20 mouse cellular contexts compared by ENCODE assay signal in the genomic region with DNA sequence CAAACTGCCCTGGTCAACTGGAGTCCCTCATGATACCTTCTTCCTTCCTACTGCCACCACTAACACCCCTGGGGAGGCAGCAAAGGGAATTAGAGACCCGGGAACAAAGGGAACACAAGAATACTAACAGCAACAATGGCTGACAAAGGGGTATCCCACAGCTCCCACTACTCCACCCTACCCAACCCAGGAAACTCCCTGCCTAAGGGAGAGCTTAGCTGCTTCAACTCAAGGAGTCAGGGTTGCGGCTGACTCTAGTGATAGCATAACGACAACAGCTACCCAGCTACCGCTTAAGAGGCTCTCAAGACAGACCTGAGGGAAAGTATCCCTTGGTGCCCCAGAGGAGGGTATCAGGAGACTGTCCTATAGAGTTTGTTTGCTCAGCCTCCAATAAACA. TPM values are rescaled to one million over a fixed set of nuclear protein-coding genes. Genes with fewer than 3 reads are reported as not detected.
A peak's percentile ranks its signal among the peaks of the same experiment; 100 is the strongest.
DNase-seq lines count a peak whose midpoint lies in the region; ATAC-seq and TF ChIP-seq lines count a peak whose summit lies in the region.
"Had no signal": no experiment of that assay in that cellular context is flagged by ENCODE, and none has a peak within 500 bp of the region (broad histone marks: within the 10 kb centered on the region; RNA-seq: fewer than 3 reads in every experiment).

No protein-coding gene starts in this region.

- TF ChIP-seq EP300 in liver, embryonic 14.5 days (IDR thresholded peaks at IDR 0.05; ENCODE audit: low read depth): no peak

- no peaks in the 10 kb centered on the region; the same call in 1 of the 2 replicates for H3K27me3 ChIP-seq in intestine, embryonic 15.5 days (replicated peaks)
- no peaks in the 10 kb centered on the region for H3K27me3 ChIP-seq in liver, embryonic 14.5 days (ENCODE audit: control insufficient read depth, insufficient read depth, low read length)
- H3K27me3 ChIP-seq: hindbrain, embryonic 15.5 days; Patski had no signal

- no peak overlapping the region for H3K27ac ChIP-seq in intestine, embryonic 15.5 days
- peak overlapping the region; percentile 53 for H3K27ac ChIP-seq in liver, embryonic 14.5 days
- H3K27ac ChIP-seq: hindbrain, embryonic 15.5 days had no signal

- H3K4me3 ChIP-seq in intestine, embryonic 15.5 days (replicated peaks): no peak overlapping the region
- 0 out of 4 replicates have a peak overlapping the region, but pooled peaks of 1 of the 2 experiments have one; percentile 8 for H3K4me3 ChIP-seq in liver, embryonic 14.5 days (ENCODE audit: insufficient read depth in 1 of 2, low read depth in 2 of 2, low read length in 2 of 2)
- H3K4me3 ChIP-seq: hindbrain, embryonic 15.5 days had no signal

- H3K9me3 ChIP-seq in intestine, embryonic 15.5 days: no peaks in the 10 kb centered on the region
- no peaks in the 10 kb centered on the region for H3K9me3 ChIP-seq in liver, embryonic 14.5 days (ENCODE audit: control insufficient read depth, low read length)
- H3K9me3 ChIP-seq: hindbrain, embryonic 15.5 days had no signal

- no peak for ATAC-seq in intestine, embryonic 15.5 days
- peak; percentile 52 for ATAC-seq in liver, embryonic 14.5 days (ENCODE audit: insufficient read depth)
- ATAC-seq: forebrain, postnatal 0 days; lung, postnatal 0 days; Patski had no signal

- no peak overlapping the region for H3K9ac ChIP-seq in intestine, embryonic 15.5 days
- peak overlapping the region; percentile 32 for H3K9ac ChIP-seq in liver, embryonic 14.5 days (replicated peaks)
- H3K9ac ChIP-seq: forebrain, postnatal 0 days; hindbrain, embryonic 15.5 days had no signal

- no peaks in the 10 kb centered on the region for H3K36me3 ChIP-seq in intestine, embryonic 15.5 days
- no peaks in the 10 kb centered on the region for H3K36me3 ChIP-seq in liver, embryonic 14.5 days (replicated peaks; ENCODE audit: control insufficient read depth, insufficient read depth, low read depth)
- H3K36me3 ChIP-seq: hindbrain, embryonic 15.5 days had no signal

- DNase-seq in ES-CJ7 (ENCODE audit: low read depth, low spot score) (peak; percentile 67), R1 (ENCODE audit: low read depth, low spot score) (peak; percentile 78)
- peak in 2 of 3 experiments; percentile 35 to 37 for DNase-seq in liver, embryonic 14.5 days (ENCODE audit: low read depth in 3 of 3, low spot score in 3 of 3)
- no peak for DNase-seq in testis, postnatal 10 days (ENCODE audit: low spot score)
- DNase-seq in adrenal gland, postnatal 10 days: no peak
- no peak for DNase-seq in cerebellum, postnatal 14 days
- no peak for DNase-seq in layer of hippocampus, postnatal 10 days (ENCODE audit: low spot score in 2 of 2)
- DNase-seq: cerebellum, adult 18-20 months; forebrain, postnatal 0 days; gastrocnemius, postnatal 10 days; heart, adult 18-20 months; heart, postnatal 10 days; kidney, adult 2 months; kidney, postnatal 36 days; right cerebral cortex, postnatal 14 days; thymus, postnatal 4 days had no signal

- peak overlapping the region; percentile 27; the same call in 1 of the 2 replicates for H3K4me2 ChIP-seq in intestine, embryonic 15.5 days (replicated peaks)
- peak overlapping the region; percentile 56 for H3K4me2 ChIP-seq in liver, embryonic 14.5 days (ENCODE audit: low read depth)
- H3K4me2 ChIP-seq: hindbrain, embryonic 15.5 days had no signal

- H3K4me1 ChIP-seq in intestine, embryonic 15.5 days (replicated peaks): 0 out of 2 replicates have a peak, but pooled peaks cover 3% of the 10 kb centered on the region
- H3K4me1 ChIP-seq in liver, embryonic 14.5 days (replicated peaks; ENCODE audit: control insufficient read depth in 2 of 2, insufficient read depth in 2 of 2, low read length in 1 of 2): peaks cover 37 to 52% of the 10 kb centered on the region in 2 experiments
- H3K4me1 ChIP-seq: hindbrain, embryonic 15.5 days had no signal

- no peak for TF ChIP-seq CTCF in liver, embryonic 14.5 days (IDR thresholded peaks at IDR 0.05; ENCODE audit: low read depth)

- 60% methylated on average over 4 of the region's 4 CpGs for WGBS in intestine, embryonic 15.5 days
- 9% methylated on average over 4 of the region's 4 CpGs for WGBS in liver, embryonic 14.5 days (ENCODE audit: insufficient replicate concordance)

RNA-seq across cellular contexts. Expression of gene Agpat3, which starts 15.3 kb away (rescaled TPM):
- polyA plus RNA-seq in intestine, embryonic 15.5 days (2015; fragmentation: Nextera tagmentation; extraction: Ambion mirVana): 58.2 and 70.6 TPM in 2 replicates
- 11.0 and 14.5 TPM in 2 replicates for polyA plus RNA-seq in liver, embryonic 14.5 days (2012; rRNA removed)
- 21.0 and 21.3 TPM in 2 replicates for polyA plus RNA-seq in liver, embryonic 14.5 days (2014; fragmentation: Nextera tagmentation; extraction: Ambion mirVana)
- 100 to 1,000 TPM; 327 to 351 TPM for total RNA-seq in adrenal gland, postnatal 10 days (2021)
- total RNA-seq in layer of hippocampus, postnatal 10 days (2021): 100 to 1,000 TPM; 247 to 258 TPM

RNA-seq across cellular contexts. Expression of gene Rrp1, which starts 45.3 kb away (rescaled TPM):
- polyA plus RNA-seq in intestine, embryonic 15.5 days (2015; fragmentation: Nextera tagmentation; extraction: Ambion mirVana): 268 and 277 TPM in 2 replicates
- polyA plus RNA-seq in liver, embryonic 14.5 days (2012; rRNA removed): 43.0 and 69.7 TPM in 2 replicates
- 79.8 and 89.7 TPM in 2 replicates for polyA plus RNA-seq in liver, embryonic 14.5 days (2014; fragmentation: Nextera tagmentation; extraction: Ambion mirVana)
- 100 to 1,000 TPM; 186 to 194 TPM for total RNA-seq in adrenal gland, postnatal 10 days (2021)
- total RNA-seq in layer of hippocampus, postnatal 10 days (2021): 100 to 1,000 TPM; 316 to 337 TPM

RNA-seq across cellular contexts. Expression of gene Cstb, which starts 57.9 kb away (rescaled TPM):
- 270 and 290 TPM in 2 replicates for polyA plus RNA-seq in intestine, embryonic 15.5 days (2015; fragmentation: Nextera tagmentation; extraction: Ambion mirVana)
- 58.1 and 74.9 TPM in 2 replicates for polyA plus RNA-seq in liver, embryonic 14.5 days (2012; rRNA removed)
- polyA plus RNA-seq in liver, embryonic 14.5 days (2014; fragmentation: Nextera tagmentation; extraction: Ambion mirVana): 111 and 122 TPM in 2 replicates
- 100 to 1,000 TPM; 130 to 150 TPM for total RNA-seq in adrenal gland, postnatal 10 days (2021)
- 10 to 100 TPM; 37.4 to 38.2 TPM for total RNA-seq in layer of hippocampus, postnatal 10 days (2021)

Comparison
In these comparisons a context has a peak if more than half of its experiments do, and no peak if none do; other contexts are left out.
1. DNase-seq: peak in ES-CJ7 (single experiment), R1 (single experiment) and liver, embryonic 14.5 days (2 of 3); none in testis, postnatal 10 days (single experiment), adrenal gland, postnatal 10 days (single experiment), cerebellum, postnatal 14 days (0 of 2) and layer of hippocampus, postnatal 10 days (0 of 2).